Mouse (Mus musculus) gastrocnemius, adult 2 months (tissue): Measurements from ENCODE around the gene Hras. TPM values are rescaled to one million over a fixed set of nuclear protein-coding genes. Genes with fewer than 3 reads are reported as not detected.

Experiments used
- DNase-seq: peaks from one replicate; pipeline ENCODE4 v3.0.0; 2022
- H3K27ac ChIP-seq: fragments of 200-600 bp; 2 replicates; pipeline ENCODE4 v1.8.1; 2022; ENCODE audit warnings: mild to moderate bottlenecking
- H3K4me3 ChIP-seq: fragments of 200-600 bp; 2 replicates; pipeline ENCODE4 v1.8.1; 2022; ENCODE audit warnings: mild to moderate bottlenecking, moderate library complexity
- CTCF ChIP-seq: fragments of 200-600 bp; IDR thresholded peaks from 2 replicates; pipeline ENCODE4 v1.8.1; 2022; ENCODE audit warnings: antibody characterized with exemption, mild to moderate bottlenecking, moderate library complexity
- intact Hi-C: fragments of 180-260 bp; cut with DNase I; formaldehyde crosslinking; loops from one replicate; pipeline ENCODE4 v1.15.1; 2025
- total RNA-seq, 2 experiments: library from RNA; stranded (reverse); gene quantifications; 2 replicates each; pipeline ENCODE4 v1.2.3; 2021

Gene Hras
- total RNA-seq, 2 experiments from 2014 or later, result 117 to 119 TPM

DNA sequence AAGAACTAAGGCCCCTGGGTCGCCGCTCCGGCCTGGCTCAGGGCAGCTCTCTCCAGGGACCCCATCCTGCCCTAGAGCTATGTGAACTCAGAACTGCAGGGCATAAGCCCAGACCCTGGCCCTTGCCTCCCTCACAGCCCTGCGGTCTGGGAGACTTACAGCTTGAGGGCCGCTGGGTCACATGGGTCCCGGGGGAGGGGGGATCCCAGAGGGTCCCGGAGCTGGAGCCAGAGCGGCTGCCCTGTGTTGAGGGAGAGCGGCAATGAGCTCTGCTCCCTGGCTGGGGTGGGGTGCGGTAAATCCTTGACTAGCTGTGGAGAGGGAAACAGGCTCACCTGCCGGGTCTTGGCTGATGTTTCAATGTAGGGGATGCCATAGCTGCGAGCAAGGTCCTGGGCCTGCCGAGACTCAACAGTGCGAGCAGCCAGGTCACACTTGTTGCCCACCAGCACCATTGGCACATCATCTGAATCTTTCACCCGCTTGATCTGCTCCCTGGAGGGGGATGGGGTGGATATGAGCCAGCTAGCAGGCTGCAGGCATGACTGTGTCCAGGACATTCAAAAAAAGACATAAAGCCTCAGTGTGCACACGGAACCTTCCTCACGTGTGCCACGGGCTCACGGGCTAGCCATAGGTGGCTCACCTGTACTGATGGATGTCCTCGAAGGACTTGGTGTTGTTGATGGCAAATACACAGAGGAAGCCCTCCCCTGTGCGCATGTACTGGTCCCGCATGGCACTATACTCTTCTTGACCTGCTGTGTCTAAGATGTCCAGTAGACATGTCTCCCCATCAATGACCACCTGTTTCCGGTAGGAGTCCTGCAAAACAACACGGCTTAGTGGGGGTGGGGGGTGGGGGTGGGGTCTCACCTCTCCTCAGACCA lies 1.8 kb downstream of the Hras start:
- no peak for DNase-seq
- TF ChIP-seq CTCF, result no peak
- Histone ChIP-seq H3K4me3 (peak overlapping the region; percentile 76), H3K27ac (peak overlapping the region; percentile 96)
- intact Hi-C loops, result loop anchor here (5.0 kb wide), 1 partner anchor 100 kb away; no protein-coding TSS in a partner anchor

DNA sequence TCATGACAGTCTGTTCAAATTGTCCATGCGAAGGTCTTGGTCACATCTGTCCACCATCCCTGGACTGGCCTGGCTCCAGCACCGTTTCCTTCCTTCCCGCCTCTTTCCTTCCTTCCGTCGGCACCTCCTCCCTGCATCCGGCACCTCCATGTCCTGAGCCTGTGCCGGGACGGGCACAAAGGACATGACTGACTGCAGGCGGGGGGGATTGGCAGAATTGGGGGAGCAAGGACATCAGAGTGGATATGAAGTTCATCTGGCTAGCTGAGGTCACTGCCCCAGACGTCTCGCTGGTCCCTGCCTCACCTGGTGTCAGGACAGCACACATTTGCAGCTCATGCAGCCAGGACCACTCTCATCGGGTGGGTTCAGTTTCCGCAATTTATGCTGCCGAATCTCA lies 2.8 kb downstream of the Hras start:
- peak; percentile 41 for DNase-seq
- Histone ChIP-seq H3K4me3 (peak overlapping the region; percentile 76), H3K27ac (peak overlapping the region; percentile 35; the same call in 1 of the 2 replicates)
- TF ChIP-seq CTCF, result no peak
- intact Hi-C loops, result loop anchor here (5.0 kb wide), 1 partner anchor 99 kb away; no protein-coding TSS in a partner anchor

DNA sequence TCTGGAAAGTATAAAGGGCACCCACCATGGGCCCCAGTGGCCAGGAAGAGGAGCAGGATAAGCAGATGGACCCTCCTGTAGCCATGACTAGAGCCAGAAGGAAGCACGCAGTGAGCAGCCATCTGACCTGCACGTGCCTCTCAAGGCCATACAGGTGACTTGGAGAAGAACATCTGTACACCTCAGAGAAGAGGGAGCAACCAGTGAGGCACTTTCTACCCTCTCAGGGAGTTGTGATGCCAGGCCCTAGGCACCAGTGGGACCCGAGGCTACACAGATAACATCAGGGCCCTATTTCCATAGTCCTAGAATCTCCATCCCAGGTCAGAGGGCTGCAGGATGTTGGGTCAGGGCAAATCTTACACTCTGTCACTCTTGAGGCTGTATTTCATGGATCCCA lies 3.6 kb downstream of the Hras start:
- Histone ChIP-seq H3K27ac (no peak overlapping the region), H3K4me3 (no peak overlapping the region)
- intact Hi-C loops, result loop anchor here (5.0 kb wide), 1 partner anchor 98 kb away; no protein-coding TSS in a partner anchor
- TF ChIP-seq CTCF, result no peak
- DNase-seq, result no peak

DNA sequence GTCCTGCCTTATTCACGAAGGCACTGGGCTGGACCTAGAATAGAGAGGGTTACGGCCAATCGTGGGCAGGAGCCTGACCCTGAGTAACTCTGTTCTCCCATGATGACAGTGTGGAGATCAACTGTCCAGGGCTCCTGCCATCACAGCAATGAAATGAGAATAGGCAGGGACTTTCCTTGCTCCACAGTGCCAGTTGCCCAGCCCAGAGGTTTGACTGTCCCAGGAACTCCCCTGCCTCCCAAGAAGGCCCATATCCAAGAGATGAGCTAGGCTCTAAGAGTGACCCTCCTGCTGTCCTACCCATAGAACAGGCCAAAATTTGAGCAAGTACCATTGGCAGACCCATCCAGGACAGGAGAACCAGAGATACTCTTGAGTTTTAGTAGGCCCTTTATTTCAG lies 5.1 kb downstream of the Hras start:
- intact Hi-C loops, result no loop called here
- no peak for TF ChIP-seq CTCF
- Histone ChIP-seq H3K27ac (no peak overlapping the region), H3K4me3 (no peak overlapping the region)
- DNase-seq, result no peak

DNA sequence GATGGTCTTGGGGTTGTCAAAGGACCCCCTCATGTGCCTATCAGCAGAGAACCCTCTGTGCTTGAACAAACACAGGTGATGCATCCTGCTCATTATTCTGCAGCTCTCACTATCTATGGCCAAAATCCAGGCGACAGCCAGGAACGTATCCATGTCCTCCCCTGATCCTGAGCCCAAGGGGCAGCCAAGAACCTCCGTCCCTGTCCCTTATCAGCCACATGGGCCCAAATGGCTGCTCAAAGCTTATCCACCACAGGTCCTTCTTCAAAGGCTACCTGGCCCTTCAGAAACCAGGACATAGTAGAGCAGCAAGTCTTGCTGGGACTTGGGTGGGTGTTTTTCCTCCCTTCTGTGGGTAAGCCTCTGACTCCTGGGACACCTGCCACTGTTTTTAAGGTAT lies 5.6 kb downstream of the Hras start:
- Histone ChIP-seq H3K27ac (no peak overlapping the region), H3K4me3 (no peak overlapping the region)
- intact Hi-C loops, result no loop called here
- no peak for DNase-seq
- TF ChIP-seq CTCF, result no peak

DNA sequence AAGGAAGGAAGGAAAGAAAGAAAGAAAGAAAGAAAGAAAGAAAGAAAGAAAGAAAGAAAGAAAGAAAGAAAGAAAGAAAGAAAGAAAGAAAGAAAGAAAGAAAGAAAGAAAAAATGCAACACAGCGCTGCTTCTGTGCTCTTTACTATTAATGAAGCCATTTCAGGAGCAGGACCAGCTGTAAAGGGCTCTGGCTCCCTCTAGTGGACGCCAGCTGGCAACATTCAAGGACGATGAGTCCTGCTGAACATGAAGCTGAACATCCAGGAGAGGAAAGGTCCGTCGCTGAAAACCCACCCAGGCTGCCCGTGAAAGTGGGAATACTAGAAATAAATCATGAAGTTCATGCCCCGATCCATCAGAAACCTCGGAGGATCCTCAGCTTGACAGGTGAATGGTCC lies 17.6 kb downstream of the Hras start:
- Histone ChIP-seq H3K4me3 (no peak overlapping the region), H3K27ac (no peak overlapping the region)
- peak; percentile 91 for TF ChIP-seq CTCF
- peak; percentile 90 for DNase-seq
- intact Hi-C loops, result loop anchor here (1.0 to 5.0 kb wide), 2 partner anchors 84 to 104 kb away; no protein-coding TSS in a partner anchor

DNA sequence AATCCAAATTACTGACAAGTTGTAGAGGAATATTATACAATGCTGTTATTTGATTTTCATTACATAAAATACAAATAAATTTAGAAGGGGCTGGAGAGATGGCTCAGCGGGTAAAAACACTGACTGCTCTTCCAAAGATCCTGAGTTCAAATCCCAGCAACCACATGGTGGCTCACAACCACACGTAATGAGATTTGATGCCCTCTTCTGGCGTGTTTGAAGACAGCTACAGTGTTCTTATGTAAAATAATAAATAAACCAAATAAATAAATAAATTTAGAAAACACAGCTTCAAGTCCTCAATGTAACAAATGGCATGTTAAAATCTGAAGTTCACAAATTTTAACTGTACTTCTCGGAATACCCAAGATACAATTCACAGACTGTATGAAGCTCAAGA lies 18.7 kb downstream of the Hras start:
- TF ChIP-seq CTCF, result no peak
- intact Hi-C loops, result loop anchor here (5.0 kb wide), 1 partner anchor 103 kb away; no protein-coding TSS in a partner anchor
- DNase-seq, result no peak
- Histone ChIP-seq H3K4me3 (no peak overlapping the region), H3K27ac (no peak overlapping the region)

DNA sequence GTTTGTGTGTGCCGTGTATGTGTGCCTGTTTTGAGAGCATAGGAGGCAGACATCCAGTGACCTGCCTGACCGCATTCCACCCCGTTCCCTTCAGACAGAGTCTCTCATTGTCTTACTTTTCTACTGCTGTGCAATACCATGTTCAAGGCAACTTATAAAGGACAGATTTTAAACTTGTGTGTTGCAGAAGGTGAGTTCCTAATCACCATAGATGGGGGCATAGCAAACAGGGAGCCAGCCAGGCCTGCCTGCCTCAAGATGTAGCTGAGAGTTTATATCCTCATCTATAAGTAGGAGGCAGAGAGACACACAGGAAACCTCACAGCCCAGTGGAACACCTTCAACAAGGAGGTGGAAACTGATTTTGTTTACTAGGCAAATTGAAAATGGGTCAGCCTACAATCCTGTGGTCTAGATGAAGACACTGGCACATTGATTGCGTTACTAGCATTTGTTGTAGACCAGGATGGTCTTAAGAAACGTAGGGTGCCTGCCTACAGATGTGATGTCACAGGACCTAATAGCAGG lies 20.4 kb downstream of the Hras start:
- no peak for TF ChIP-seq CTCF
- Histone ChIP-seq H3K4me3 (peak overlapping the region; percentile 91), H3K27ac (peak overlapping the region; percentile 96)
- no peak for DNase-seq
- intact Hi-C loops, result loop anchor here (2.0 to 5.0 kb wide), 3 partner anchors 51 to 331 kb away; partner anchors contain the start of genes Cox8b and Ptdss2

DNA sequence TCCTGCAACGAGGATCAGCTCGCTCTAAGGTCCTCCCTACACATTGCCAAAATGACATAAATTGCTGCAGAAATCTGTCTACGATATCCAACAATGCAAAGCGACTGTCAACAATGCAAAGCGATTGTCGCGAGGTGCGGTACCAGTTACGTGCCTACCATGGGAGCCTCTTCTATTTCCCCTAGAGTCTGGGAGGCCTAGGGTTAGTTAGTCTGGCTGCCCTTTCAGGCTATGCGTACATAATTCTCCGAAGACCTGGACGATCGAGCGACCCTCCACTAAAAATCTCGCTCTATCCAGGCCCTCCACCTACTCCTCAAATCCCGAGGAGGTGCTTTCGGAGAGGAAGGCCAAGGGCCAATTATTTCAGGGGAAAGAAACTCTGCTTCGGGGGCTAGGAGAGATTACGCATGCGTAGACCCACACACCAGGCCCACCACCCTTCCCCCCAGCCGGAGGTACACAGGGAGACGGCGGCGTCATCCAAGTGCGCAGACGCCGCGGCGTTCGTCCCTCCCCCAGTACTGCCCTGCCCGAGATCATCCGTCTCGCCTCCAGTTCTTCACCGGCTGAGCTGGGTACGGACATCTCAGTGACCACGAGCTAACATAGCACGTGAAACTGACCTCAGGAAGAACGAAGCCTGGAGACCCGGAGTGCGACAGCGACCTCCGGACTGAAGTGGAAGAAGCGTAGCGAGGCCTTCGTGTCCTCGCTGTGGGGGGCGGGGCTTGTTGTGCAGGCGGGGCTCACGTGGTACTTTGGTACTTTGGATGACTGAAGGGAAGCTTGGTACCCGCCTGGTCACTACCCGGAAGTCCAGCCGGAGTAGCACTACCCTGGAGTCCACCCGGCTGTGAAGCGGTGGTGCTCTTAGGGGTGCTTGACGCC lies 21.4 kb downstream of the Hras start, which contains the start of gene Rnh1:
TSS of gene Rnh1 (minus strand) at position 742 of the 891 bp plus-strand sequence.
- 0 out of 2 replicates have a peak, but pooled peaks have one; percentile 4 for TF ChIP-seq CTCF
- Histone ChIP-seq H3K4me3 (peak within 1 kb of the TSS; percentile 91), H3K27ac (peak within 1 kb of the TSS; percentile 96)
- intact Hi-C loops, result loop anchor here (1.0 to 5.0 kb wide), 4 partner anchors 50 to 330 kb away; partner anchors contain the start of genes Cox8b and Ptdss2
- DNase-seq, result peak; percentile 94

DNA sequence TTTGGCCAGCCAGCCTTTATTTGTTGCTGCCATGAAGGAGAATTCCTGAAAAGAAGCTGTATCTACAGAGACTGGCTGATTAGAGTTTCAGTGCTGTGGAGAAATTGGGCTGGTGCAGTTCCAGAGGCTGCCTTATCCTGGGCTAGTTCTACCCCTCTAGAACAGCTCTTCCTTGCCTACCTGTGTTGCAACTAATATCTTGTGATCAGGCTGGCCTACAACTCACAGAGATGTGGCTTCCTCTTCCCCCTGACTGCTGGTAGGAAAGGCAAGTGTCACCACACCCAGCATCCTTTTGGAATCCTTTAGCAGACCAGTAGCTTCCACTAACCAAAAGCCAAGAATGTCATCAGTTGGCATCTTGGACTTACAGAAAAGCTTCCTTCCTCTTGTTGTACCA lies 23.9 kb downstream of the Hras start:
- no peak overlapping the region for H3K4me3 ChIP-seq
- no peak for TF ChIP-seq CTCF
- intact Hi-C loops, result loop anchor here (5.0 kb wide), 2 partner anchors 268 to 328 kb away; partner anchors contain the start of gene Cox8b
- DNase-seq, result no peak
- H3K27ac ChIP-seq, result peak overlapping the region; percentile 83

DNA sequence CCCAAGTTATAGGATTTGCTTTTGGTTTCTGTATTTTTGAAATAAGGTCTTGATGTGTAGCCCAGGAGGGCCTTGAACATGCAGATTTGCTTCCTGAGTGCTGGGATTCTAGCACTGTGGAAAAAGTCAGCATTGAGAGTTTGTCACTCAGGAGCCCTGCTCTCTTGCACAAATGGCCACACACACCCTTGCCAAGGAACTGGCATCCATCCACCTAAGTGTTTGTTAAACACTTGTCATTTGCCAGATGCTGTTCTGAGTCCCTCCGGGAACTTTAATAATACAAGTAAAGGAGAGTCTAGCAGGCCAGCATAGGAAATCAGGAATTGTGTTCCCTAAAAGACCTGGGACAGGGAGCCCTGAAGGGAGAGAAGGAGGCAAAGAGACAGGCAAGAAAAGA lies 24.5 kb downstream of the Hras start:
- Histone ChIP-seq H3K27ac (peak overlapping the region; percentile 83), H3K4me3 (no peak overlapping the region)
- no peak for DNase-seq
- TF ChIP-seq CTCF, result no peak
- intact Hi-C loops, result no loop called here

DNA sequence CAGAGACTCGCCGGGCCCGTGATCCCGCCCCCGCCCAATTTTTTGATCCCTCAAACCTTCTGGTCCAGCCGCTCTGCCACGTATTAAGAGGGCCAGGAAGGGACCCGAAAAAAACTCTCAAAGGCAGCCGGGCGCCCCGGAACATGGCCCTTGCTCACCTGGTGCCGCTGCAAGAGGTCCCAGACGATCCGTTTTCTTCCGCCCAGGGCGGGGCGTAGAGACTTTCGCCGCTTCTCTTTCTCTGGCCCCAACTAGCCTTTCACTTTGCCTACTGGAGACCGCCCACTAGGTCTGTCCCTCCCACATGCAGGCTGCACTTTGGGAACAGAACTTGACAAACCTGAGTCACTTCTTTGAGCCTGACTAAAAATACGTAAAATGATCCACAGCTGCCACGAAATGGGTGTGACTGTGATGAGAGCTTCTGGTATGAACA lies 25.3 kb downstream of the Hras start:
- intact Hi-C loops, result no loop called here
- no peak for TF ChIP-seq CTCF
- peak; percentile 78 for DNase-seq
- H3K4me3 ChIP-seq, result peak overlapping the region; percentile 69
- peak overlapping the region; percentile 83 for H3K27ac ChIP-seq
